ENCODE assay signal across 22 mouse cellular contexts in genomic region chr1:39765854-39766493, GRCm38 (mm10). TPM values are rescaled to one million over a fixed set of nuclear protein-coding genes. Genes with fewer than 3 reads are reported as not detected.
A peak's percentile ranks its signal among the peaks of the same experiment; 100 is the strongest.
DNase-seq lines count a peak whose midpoint lies in the region; ATAC-seq and TF ChIP-seq lines count a peak whose summit lies in the region.
"Had no signal": no experiment of that assay in that cellular context is flagged by ENCODE, and none has a peak within 500 bp of the region (broad histone marks: within the 10 kb centered on the region; RNA-seq: fewer than 3 reads in every experiment).

No protein-coding gene starts in this region.

- H3K9ac ChIP-seq in embryonic facial prominence, embryonic 14.5 days (ENCODE audit: low read depth, low read length) = no peak overlapping the region
- H3K9ac ChIP-seq in heart, embryonic 15.5 days = no peak overlapping the region
- H3K9ac ChIP-seq in heart, embryonic 11.5 days (ENCODE audit: low read depth, low read length) = no peak overlapping the region
- no peak overlapping the region for H3K9ac ChIP-seq in lung, embryonic 14.5 days
- no peak overlapping the region for H3K9ac ChIP-seq in stomach, embryonic 14.5 days (replicated peaks; ENCODE audit: low read depth, low read length)
- H3K9ac ChIP-seq: hindbrain, embryonic 13.5 days; limb, embryonic 12.5 days; neural tube, embryonic 12.5 days; stomach, embryonic 15.5 days had no signal

- peak; percentile 74 for DNase-seq in embryonic facial prominence, embryonic 14.5 days (ENCODE audit: low spot score)
- no peak for DNase-seq in embryonic facial prominence, embryonic 10.5 days (ENCODE audit: low spot score)
- DNase-seq in lung, embryonic 14.5 days = peak; percentile 74
- no peak for DNase-seq in lung, adult 18-20 months
- no peak for DNase-seq in thymus, postnatal 4 days
- DNase-seq: spleen, adult 18-20 months; thymus, postnatal 25 days had no signal

- H3K4me1 ChIP-seq in embryonic facial prominence, embryonic 14.5 days (ENCODE audit: control insufficient read depth, insufficient read depth, low read length) = peaks cover 18% of the 10 kb centered on the region
- peaks cover 16% of the 10 kb centered on the region for H3K4me1 ChIP-seq in embryonic facial prominence, embryonic 10.5 days
- peaks cover 19% of the 10 kb centered on the region for H3K4me1 ChIP-seq in heart, embryonic 15.5 days (replicated peaks)
- peaks cover 10% of the 10 kb centered on the region for H3K4me1 ChIP-seq in heart, embryonic 11.5 days (ENCODE audit: control insufficient read depth, insufficient read depth, low read length)
- H3K4me1 ChIP-seq in lung, embryonic 14.5 days (ENCODE audit: insufficient read depth) = peaks cover 25% of the 10 kb centered on the region; the same call in 1 of the 2 replicates
- peaks cover 12% of the 10 kb centered on the region; the same call in 1 of the 2 replicates for H3K4me1 ChIP-seq in stomach, embryonic 14.5 days (ENCODE audit: control insufficient read depth, insufficient read depth, low read length)

- 73% methylated on average over 7 of the region's 7 CpGs for WGBS in embryonic facial prominence, embryonic 14.5 days
- 89% methylated on average over 7 of the region's 7 CpGs for WGBS in embryonic facial prominence, embryonic 10.5 days
- 58% methylated on average over 7 of the region's 7 CpGs for WGBS in heart, embryonic 15.5 days
- 61% methylated on average over 7 of the region's 7 CpGs for WGBS in heart, embryonic 11.5 days (ENCODE audit: insufficient replicate concordance)
- 60% methylated on average over 7 of the region's 7 CpGs for WGBS in lung, embryonic 14.5 days
- 72% methylated on average over 7 of the region's 7 CpGs for WGBS in stomach, embryonic 14.5 days

- no peaks in the 10 kb centered on the region for H3K9me3 ChIP-seq in embryonic facial prominence, embryonic 14.5 days (ENCODE audit: control insufficient read depth, low read length)
- no peaks in the 10 kb centered on the region for H3K9me3 ChIP-seq in embryonic facial prominence, embryonic 10.5 days
- no peaks in the 10 kb centered on the region for H3K9me3 ChIP-seq in heart, embryonic 15.5 days (replicated peaks)
- no peaks in the 10 kb centered on the region for H3K9me3 ChIP-seq in heart, embryonic 11.5 days (replicated peaks; ENCODE audit: control insufficient read depth, low read length)
- no peaks in the 10 kb centered on the region for H3K9me3 ChIP-seq in lung, embryonic 14.5 days (ENCODE audit: low read depth, low read length)
- no peaks in the 10 kb centered on the region for H3K9me3 ChIP-seq in stomach, embryonic 14.5 days (ENCODE audit: control insufficient read depth, low read depth, low read length)
- H3K9me3 ChIP-seq: G1E; limb, embryonic 12.5 days; neural tube, embryonic 12.5 days; stomach, embryonic 15.5 days had no signal

- H3K4me2 ChIP-seq in embryonic facial prominence, embryonic 14.5 days (ENCODE audit: low read depth, low read length) = no peak overlapping the region
- H3K4me2 ChIP-seq in heart, embryonic 15.5 days = no peak overlapping the region
- H3K4me2 ChIP-seq in heart, embryonic 11.5 days = no peak overlapping the region
- no peak overlapping the region for H3K4me2 ChIP-seq in lung, embryonic 14.5 days
- H3K4me2 ChIP-seq in stomach, embryonic 14.5 days (replicated peaks; ENCODE audit: low read depth, low read length) = no peak overlapping the region
- H3K4me2 ChIP-seq: hindbrain, embryonic 13.5 days; limb, embryonic 12.5 days; neural tube, embryonic 12.5 days; stomach, embryonic 15.5 days had no signal

- no peak for TF ChIP-seq CTCF in lung, embryonic 14.5 days (IDR thresholded peaks at IDR 0.05; ENCODE audit: low read depth)

- H3K27me3 ChIP-seq in embryonic facial prominence, embryonic 14.5 days (replicated peaks; ENCODE audit: control insufficient read depth, insufficient read depth, low read length) = no peaks in the 10 kb centered on the region
- H3K27me3 ChIP-seq in embryonic facial prominence, embryonic 10.5 days (replicated peaks; ENCODE audit: low read depth, poor library complexity, severe bottlenecking) = no peaks in the 10 kb centered on the region; the same call in 1 of the 2 replicates
- H3K27me3 ChIP-seq in heart, embryonic 15.5 days = no peaks in the 10 kb centered on the region
- no peaks in the 10 kb centered on the region for H3K27me3 ChIP-seq in heart, embryonic 11.5 days (ENCODE audit: control insufficient read depth, insufficient read depth, low read length)
- no peaks in the 10 kb centered on the region for H3K27me3 ChIP-seq in lung, embryonic 14.5 days (ENCODE audit: insufficient read depth, low read length)
- no peaks in the 10 kb centered on the region for H3K27me3 ChIP-seq in stomach, embryonic 14.5 days (ENCODE audit: control insufficient read depth, insufficient read depth, low read length)
- H3K27me3 ChIP-seq: limb, embryonic 12.5 days; neural tube, embryonic 12.5 days; stomach, embryonic 15.5 days had no signal

- peak; percentile 7; the same call in 1 of the 2 replicates for ATAC-seq in embryonic facial prominence, embryonic 14.5 days (ENCODE audit: low read depth)
- ATAC-seq in heart, embryonic 15.5 days (replicated peaks; ENCODE audit: insufficient number of reproducible peaks, insufficient read depth, low FRiP score, low read depth) = no peak
- ATAC-seq in heart, embryonic 11.5 days (replicated peaks; ENCODE audit: insufficient number of reproducible peaks, low FRiP score, low TSS enrichment) = no peak
- no peak for ATAC-seq in lung, embryonic 14.5 days (ENCODE audit: insufficient read depth)
- ATAC-seq in stomach, embryonic 14.5 days (ENCODE audit: insufficient number of reproducible peaks, insufficient read depth, low FRiP score, low read depth) = no peak
- ATAC-seq: CD4-positive, CD25-positive, alpha-beta regulatory T cell, adult 4 months; intestine, embryonic 16.5 days had no signal

- no peak overlapping the region for H3K4me3 ChIP-seq in embryonic facial prominence, embryonic 14.5 days (ENCODE audit: low read depth, low read length)
- no peak overlapping the region for H3K4me3 ChIP-seq in embryonic facial prominence, embryonic 10.5 days
- no peak overlapping the region for H3K4me3 ChIP-seq in heart, embryonic 15.5 days
- no peak overlapping the region for H3K4me3 ChIP-seq in heart, embryonic 11.5 days (ENCODE audit: low read depth, low read length)
- no peak overlapping the region for H3K4me3 ChIP-seq in lung, embryonic 14.5 days (ENCODE audit: low read depth, low read length)
- H3K4me3 ChIP-seq in stomach, embryonic 14.5 days (ENCODE audit: low read depth, low read length) = no peak overlapping the region
- H3K4me3 ChIP-seq: hindbrain, embryonic 13.5 days; layer of hippocampus, adult 2 months; limb, embryonic 12.5 days; neural tube, embryonic 12.5 days; stomach, embryonic 15.5 days had no signal

- no peaks in the 10 kb centered on the region for H3K36me3 ChIP-seq in embryonic facial prominence, embryonic 14.5 days (ENCODE audit: control insufficient read depth, insufficient read depth, low read length)
- no peaks in the 10 kb centered on the region for H3K36me3 ChIP-seq in embryonic facial prominence, embryonic 10.5 days (replicated peaks)
- no peaks in the 10 kb centered on the region for H3K36me3 ChIP-seq in heart, embryonic 15.5 days
- no peaks in the 10 kb centered on the region for H3K36me3 ChIP-seq in heart, embryonic 11.5 days (ENCODE audit: control insufficient read depth, insufficient read depth, low read length)
- no peaks in the 10 kb centered on the region for H3K36me3 ChIP-seq in lung, embryonic 14.5 days (ENCODE audit: insufficient read depth)
- H3K36me3 ChIP-seq in stomach, embryonic 14.5 days (ENCODE audit: control insufficient read depth, insufficient read depth, low read length) = no peaks in the 10 kb centered on the region
- H3K36me3 ChIP-seq: G1E; hindbrain, embryonic 13.5 days; limb, embryonic 12.5 days; neural tube, embryonic 12.5 days; stomach, embryonic 15.5 days had no signal

- no peak overlapping the region for H3K27ac ChIP-seq in embryonic facial prominence, embryonic 14.5 days (replicated peaks; ENCODE audit: low read depth, low read length)
- H3K27ac ChIP-seq in embryonic facial prominence, embryonic 10.5 days (replicated peaks) = no peak overlapping the region
- peak overlapping the region; percentile 43; the same call in 1 of the 2 replicates for H3K27ac ChIP-seq in heart, embryonic 15.5 days
- no peak overlapping the region for H3K27ac ChIP-seq in heart, embryonic 11.5 days (ENCODE audit: low read depth, low read length)
- H3K27ac ChIP-seq in lung, embryonic 14.5 days (ENCODE audit: low read depth) = no peak overlapping the region
- H3K27ac ChIP-seq in stomach, embryonic 14.5 days (ENCODE audit: low read length) = peak overlapping the region; percentile 15; the same call in 1 of the 2 replicates
- H3K27ac ChIP-seq: hindbrain, embryonic 13.5 days; kidney, postnatal 0 days; layer of hippocampus, adult 2 months; limb, embryonic 12.5 days; neural tube, embryonic 12.5 days; stomach, embryonic 15.5 days had no signal

RNA-seq across cellular contexts. Expression of gene Gm3646, which starts 39.2 kb away (rescaled TPM):
- polyA plus RNA-seq in embryonic facial prominence, embryonic 14.5 days (2014; fragmentation: Nextera tagmentation; extraction: Ambion mirVana) = 0.61 TPM in 1 of 2 replicates, not detected in the other
- not detected in 2 replicates for polyA plus RNA-seq in embryonic facial prominence, embryonic 10.5 days (2016; fragmentation: Nextera tagmentation; extraction: Ambion mirVana)
- 3.5 and 3.6 TPM in 2 replicates for polyA plus RNA-seq in heart, embryonic 15.5 days (2015; fragmentation: Nextera tagmentation; extraction: Ambion mirVana)
- 1.1 and 1.3 TPM in 2 replicates for polyA plus RNA-seq in heart, embryonic 11.5 days (2014; fragmentation: Nextera tagmentation; extraction: Ambion mirVana)
- not detected in 2 replicates for polyA plus RNA-seq in lung, embryonic 14.5 days (2014; fragmentation: Nextera tagmentation; extraction: Ambion mirVana)
- polyA plus RNA-seq in stomach, embryonic 14.5 days (2014; fragmentation: Nextera tagmentation; extraction: Ambion mirVana) = not detected in 2 replicates
- polyA plus RNA-seq: CD4-positive, CD25-positive, alpha-beta regulatory T cell, adult 4 months; forebrain, embryonic 11.5 days; G1E; gonadal fat pad, adult 2 months; hindbrain, embryonic 13.5 days; intestine, embryonic 16.5 days; kidney, postnatal 0 days; limb, embryonic 12.5 days; liver, embryonic 16.5 days; neural tube, embryonic 12.5 days had no signal

RNA-seq across cellular contexts. Expression of gene Rfx8, which starts 45.2 kb away (rescaled TPM):
- 2.0 and 2.3 TPM in 2 replicates for polyA plus RNA-seq in embryonic facial prominence, embryonic 14.5 days (2014; fragmentation: Nextera tagmentation; extraction: Ambion mirVana)
- 0.43 and 0.56 TPM in 2 replicates for polyA plus RNA-seq in embryonic facial prominence, embryonic 10.5 days (2016; fragmentation: Nextera tagmentation; extraction: Ambion mirVana)
- polyA plus RNA-seq in heart, embryonic 15.5 days (2015; fragmentation: Nextera tagmentation; extraction: Ambion mirVana) = 0.43 and 0.70 TPM in 2 replicates
- polyA plus RNA-seq in heart, embryonic 11.5 days (2014; fragmentation: Nextera tagmentation; extraction: Ambion mirVana) = 0.74 and 1.5 TPM in 2 replicates
- 0.24 and 0.27 TPM in 2 replicates for polyA plus RNA-seq in lung, embryonic 14.5 days (2014; fragmentation: Nextera tagmentation; extraction: Ambion mirVana)
- polyA plus RNA-seq in stomach, embryonic 14.5 days (2014; fragmentation: Nextera tagmentation; extraction: Ambion mirVana) = 0.27 and 0.88 TPM in 2 replicates
- polyA plus RNA-seq: CD4-positive, CD25-positive, alpha-beta regulatory T cell, adult 4 months; G1E; neural tube, embryonic 12.5 days had no signal

Comparison
In these comparisons a context has a peak if more than half of its experiments do, and no peak if none do; other contexts are left out.
1. DNase-seq: peak in embryonic facial prominence, embryonic 14.5 days (single experiment) and lung, embryonic 14.5 days (single experiment); none in embryonic facial prominence, embryonic 10.5 days (single experiment), lung, adult 18-20 months (0 of 2) and thymus, postnatal 4 days (single experiment).
2. H3K27ac ChIP-seq: peak in heart, embryonic 15.5 days (single experiment) and stomach, embryonic 14.5 days (single experiment); none in embryonic facial prominence, embryonic 14.5 days (single experiment), embryonic facial prominence, embryonic 10.5 days (single experiment), heart, embryonic 11.5 days (single experiment) and lung, embryonic 14.5 days (single experiment).